Mouse (Mus musculus): ENCODE results near the gene Letm1. TPM values are rescaled to one million over a fixed set of nuclear protein-coding genes. Genes with fewer than 3 reads are reported as not detected.

Gene Letm1
- polyA plus RNA-seq, 1 experiment from 2014 or later: 68.7 TPM

DNA sequence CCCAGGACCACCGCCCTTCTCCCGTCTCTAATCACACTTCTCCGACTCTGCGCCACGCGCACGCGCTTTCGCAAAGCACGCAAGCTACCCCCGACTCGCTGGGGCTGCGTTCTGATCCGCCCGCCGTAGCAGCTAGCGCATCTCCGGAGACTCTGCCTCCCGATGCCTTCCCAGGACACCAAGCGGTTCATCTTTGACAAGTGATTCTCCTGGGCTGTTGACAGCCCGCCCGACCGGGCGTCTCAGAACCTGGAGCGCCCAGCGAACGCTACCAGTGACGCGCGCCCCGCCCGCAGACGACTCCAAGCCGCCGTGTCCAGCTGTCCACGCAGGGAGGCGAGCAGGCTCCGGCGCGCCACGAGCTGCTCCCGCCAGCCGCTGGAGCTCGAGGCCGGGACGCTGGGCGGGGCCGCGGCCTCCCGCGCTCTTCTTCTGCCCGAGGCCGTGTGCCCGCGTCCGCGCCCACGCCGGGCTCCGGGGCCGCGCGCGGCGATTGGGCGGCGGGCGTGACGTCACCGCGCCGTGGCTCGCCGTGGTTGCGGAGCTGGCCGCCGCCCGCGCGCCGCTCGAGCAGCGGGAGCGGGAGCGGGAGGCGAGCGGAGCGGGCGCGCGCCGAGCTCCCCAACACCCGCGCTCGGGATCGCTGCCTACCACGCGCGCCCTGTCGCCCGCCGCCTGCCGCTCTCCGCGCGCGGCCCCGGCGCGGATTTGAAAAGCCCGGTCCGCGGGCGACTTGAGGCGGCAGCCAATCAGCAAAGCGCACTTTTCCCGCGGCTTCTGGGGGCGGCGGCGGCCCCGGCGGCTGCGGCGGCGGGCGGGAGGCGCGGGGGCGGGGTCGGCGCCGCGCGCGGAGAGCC, 37.5 kb upstream of the Letm1 start, which contains the start of gene Nsd2:
Nsd2 (plus strand) TSS at position 850 of the 857 bp plus-strand sequence.
- H3K4me2 ChIP-seq (ENCODE audit: low read length): peak within 1 kb of the TSS; percentile 91
- H3K4me1 ChIP-seq (ENCODE audit: control insufficient read depth, insufficient read depth, low read depth, low read length): peaks cover 35% of the 10 kb centered on the region
- peak within 1 kb of the TSS; percentile 99 for H3K4me3 ChIP-seq (ENCODE audit: low read length)
- H3K27me3 ChIP-seq (replicated peaks; ENCODE audit: control insufficient read depth, insufficient read depth, low read length): no peaks in the 10 kb centered on the region
- no peaks in the 10 kb centered on the region for H3K36me3 ChIP-seq (ENCODE audit: control insufficient read depth, insufficient read depth, low read length)
- peak within 1 kb of the TSS; percentile 100 for H3K27ac ChIP-seq (ENCODE audit: low read depth, low read length)
- peak; percentile 89 for ATAC-seq
- H3K9me3 ChIP-seq (ENCODE audit: control insufficient read depth, low read length): no peaks in the 10 kb centered on the region
- WGBS: under 1% methylated on average over 61 of the region's 136 CpGs
- H3K9ac ChIP-seq (ENCODE audit: low read depth, low read length): peak within 1 kb of the TSS; percentile 100

DNA sequence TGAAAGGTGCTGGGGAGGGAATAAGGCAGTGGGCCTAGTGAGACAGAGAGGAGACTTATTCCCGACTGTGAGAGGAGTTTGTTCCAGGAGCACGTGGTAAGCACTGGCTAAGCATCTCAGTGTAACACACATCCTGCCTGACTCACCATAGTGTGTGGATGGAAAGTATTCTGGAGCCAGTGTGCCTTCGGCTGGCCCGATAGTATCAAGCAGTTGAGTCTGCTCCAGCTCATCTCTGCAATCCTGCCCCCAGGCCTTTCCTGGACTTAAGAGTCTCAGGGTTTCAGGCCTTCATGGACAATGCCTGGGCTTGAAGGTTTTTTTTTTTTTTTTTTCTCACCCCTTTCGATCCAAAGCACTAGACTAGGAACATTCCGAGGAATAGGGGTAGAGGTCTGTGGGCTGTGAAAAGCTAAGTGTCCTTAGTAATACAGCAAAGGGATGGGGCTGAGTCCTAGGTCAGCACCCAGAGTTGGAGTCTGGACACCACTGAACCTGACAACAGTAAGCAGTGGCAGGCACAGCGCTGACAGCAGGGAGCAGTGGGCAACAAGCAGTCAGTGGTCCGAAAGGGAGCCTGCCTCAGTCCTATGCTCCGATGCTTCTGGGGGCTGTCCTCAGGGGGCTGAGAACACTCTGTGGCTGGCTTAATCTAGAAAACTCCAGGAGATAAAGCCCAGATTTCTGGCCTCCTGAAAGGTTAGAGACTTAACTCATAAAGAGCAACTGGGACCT, 36.7 kb upstream of the Letm1 start:
- Histone ChIP-seq H3K4me3 (ENCODE audit: low read length) (peak overlapping the region; percentile 99), H3K9ac (ENCODE audit: low read depth, low read length) (peak overlapping the region; percentile 100), H3K9me3 (ENCODE audit: control insufficient read depth, low read length) (no peaks in the 10 kb centered on the region), H3K27me3 (replicated peaks; ENCODE audit: control insufficient read depth, insufficient read depth, low read length) (no peaks in the 10 kb centered on the region), H3K27ac (ENCODE audit: low read depth, low read length) (peak overlapping the region; percentile 100), H3K36me3 (ENCODE audit: control insufficient read depth, insufficient read depth, low read length) (no peaks in the 10 kb centered on the region), H3K4me1 (ENCODE audit: control insufficient read depth, insufficient read depth, low read depth, low read length) (peaks cover 28% of the 10 kb centered on the region), H3K4me2 (ENCODE audit: low read length) (peak overlapping the region; percentile 91)
- WGBS: 9% methylated on average over 9 of the region's 9 CpGs
- ATAC-seq: peak; percentile 47

DNA sequence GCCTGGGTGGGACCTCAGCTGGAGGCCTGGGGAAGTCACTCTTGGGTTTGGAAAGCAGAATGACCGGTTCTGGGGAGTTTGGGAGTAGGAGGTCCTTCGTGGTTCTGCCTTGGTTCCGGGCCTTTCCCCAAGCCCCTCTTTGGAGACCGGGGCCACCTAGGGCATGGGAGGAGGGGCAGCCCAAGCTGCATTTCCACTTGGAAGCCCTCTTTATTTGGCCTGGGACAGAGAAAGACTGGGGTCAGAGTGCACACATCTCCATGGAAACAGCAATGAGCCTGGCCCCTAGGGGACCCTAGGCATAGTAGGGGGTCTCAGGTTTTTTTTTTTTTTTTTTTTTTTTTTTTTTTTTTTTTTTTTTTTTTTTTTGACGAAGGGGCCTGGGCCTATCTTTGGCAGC, 35.5 kb upstream of the Letm1 start:
- H3K36me3 ChIP-seq (ENCODE audit: control insufficient read depth, insufficient read depth, low read length): no peaks in the 10 kb centered on the region
- no peak overlapping the region for H3K27ac ChIP-seq (ENCODE audit: low read depth, low read length)
- no peaks in the 10 kb centered on the region for H3K9me3 ChIP-seq (ENCODE audit: control insufficient read depth, low read length)
- H3K27me3 ChIP-seq (replicated peaks; ENCODE audit: control insufficient read depth, insufficient read depth, low read length): no peaks in the 10 kb centered on the region
- ATAC-seq: no peak
- WGBS: 21% methylated on average over 5 of the region's 5 CpGs
- H3K9ac ChIP-seq (ENCODE audit: low read depth, low read length): no peak overlapping the region
- H3K4me1 ChIP-seq (ENCODE audit: control insufficient read depth, insufficient read depth, low read depth, low read length): peaks cover 21% of the 10 kb centered on the region
- no peak overlapping the region for H3K4me2 ChIP-seq (ENCODE audit: low read length)
- no peak overlapping the region for H3K4me3 ChIP-seq (ENCODE audit: low read length)

DNA sequence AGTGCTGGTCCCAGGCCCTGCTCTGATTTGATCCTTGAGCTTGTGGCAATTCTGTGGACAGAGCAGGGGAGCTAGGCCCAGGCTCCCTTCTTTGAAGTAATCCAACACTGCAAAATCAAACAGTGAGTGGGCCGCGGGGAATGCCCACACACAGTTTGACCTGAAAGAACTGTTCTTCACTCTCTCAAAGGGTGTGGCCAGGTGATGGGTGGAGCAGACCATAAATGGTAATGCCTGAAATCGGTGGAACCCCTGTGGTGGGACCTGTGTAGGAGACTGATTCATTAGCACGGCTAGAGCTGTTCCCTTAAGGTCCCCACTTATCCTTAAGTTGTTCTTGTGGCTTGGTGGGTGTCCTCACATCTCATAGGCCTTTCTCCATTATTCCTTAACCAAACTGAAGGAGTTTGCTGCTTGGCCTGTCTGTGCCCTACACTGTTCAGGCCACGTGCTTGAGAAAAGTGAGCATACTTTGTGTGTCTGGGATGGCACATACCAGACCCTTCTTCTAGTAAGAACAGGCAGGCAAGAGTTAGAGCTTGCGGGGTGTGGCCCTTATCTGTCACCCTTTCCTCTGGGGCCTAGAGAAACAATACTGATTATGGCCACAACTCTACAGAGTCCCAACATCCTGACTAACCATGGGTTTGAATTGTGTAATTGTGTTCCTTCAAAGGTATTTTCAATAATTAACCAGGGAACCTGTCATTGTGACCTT, 33.5 kb upstream of the Letm1 start:
- Histone ChIP-seq H3K4me2 (ENCODE audit: low read length) (no peak overlapping the region), H3K27me3 (replicated peaks; ENCODE audit: control insufficient read depth, insufficient read depth, low read length) (no peaks in the 10 kb centered on the region), H3K4me3 (ENCODE audit: low read length) (no peak overlapping the region), H3K36me3 (ENCODE audit: control insufficient read depth, insufficient read depth, low read length) (no peaks in the 10 kb centered on the region), H3K9me3 (ENCODE audit: control insufficient read depth, low read length) (no peaks in the 10 kb centered on the region), H3K9ac (ENCODE audit: low read depth, low read length) (no peak overlapping the region), H3K27ac (ENCODE audit: low read depth, low read length) (no peak overlapping the region), H3K4me1 (ENCODE audit: control insufficient read depth, insufficient read depth, low read depth, low read length) (peaks cover 9% of the 10 kb centered on the region)
- 83% methylated on average over 6 of the region's 6 CpGs for WGBS
- no peak for ATAC-seq

DNA sequence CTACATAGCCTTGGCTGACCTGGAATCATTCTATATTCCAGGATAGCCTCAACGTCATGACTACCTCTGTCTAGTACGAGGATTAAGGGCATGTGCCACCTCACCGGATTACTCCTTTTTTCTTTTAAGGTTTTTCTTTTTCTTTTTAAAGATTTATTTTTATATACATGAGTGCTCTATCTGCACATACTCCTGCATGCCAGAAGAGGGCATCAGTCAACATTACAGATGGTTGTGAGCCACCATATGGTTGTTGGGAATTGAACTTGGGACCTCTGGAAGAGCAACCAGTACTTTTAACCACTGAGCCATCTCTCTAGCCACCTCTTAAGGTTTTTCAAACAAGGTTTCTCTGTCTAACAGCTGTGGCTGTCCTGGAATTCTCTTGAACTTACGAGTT, 28.9 kb upstream of the Letm1 start:
- H3K36me3 ChIP-seq (ENCODE audit: control insufficient read depth, insufficient read depth, low read length): no peaks in the 10 kb centered on the region
- no peak overlapping the region for H3K9ac ChIP-seq (ENCODE audit: low read depth, low read length)
- WGBS: 84% methylated on average over 4 of the region's 4 CpGs
- H3K4me3 ChIP-seq (ENCODE audit: low read length): no peak overlapping the region
- ATAC-seq: no peak
- H3K9me3 ChIP-seq (ENCODE audit: control insufficient read depth, low read length): no peaks in the 10 kb centered on the region
- no peak overlapping the region for H3K27ac ChIP-seq (ENCODE audit: low read depth, low read length)
- H3K4me1 ChIP-seq (ENCODE audit: control insufficient read depth, insufficient read depth, low read depth, low read length): no peaks in the 10 kb centered on the region
- H3K27me3 ChIP-seq (replicated peaks; ENCODE audit: control insufficient read depth, insufficient read depth, low read length): no peaks in the 10 kb centered on the region
- no peak overlapping the region for H3K4me2 ChIP-seq (ENCODE audit: low read length)

DNA sequence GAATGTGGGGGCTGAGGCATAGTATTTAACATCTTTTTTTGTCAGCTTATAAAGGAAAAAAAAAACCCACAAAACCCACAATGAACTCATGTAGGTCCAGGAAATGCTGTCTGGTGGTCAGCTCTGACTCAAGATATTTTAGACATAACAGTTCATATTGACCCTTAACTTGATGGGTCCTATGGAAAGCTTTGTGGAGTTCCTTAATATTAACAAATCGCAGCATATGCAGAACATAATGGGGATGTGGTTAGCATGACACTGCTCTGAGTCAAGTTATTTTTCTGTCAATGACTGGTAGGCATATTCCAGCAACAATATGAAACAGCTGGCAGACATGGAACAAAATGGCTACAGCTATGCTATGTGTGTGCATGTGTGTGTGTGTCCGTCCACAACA, 20.7 kb upstream of the Letm1 start:
- Histone ChIP-seq H3K4me1 (ENCODE audit: control insufficient read depth, insufficient read depth, low read depth, low read length) (no peaks in the 10 kb centered on the region), H3K4me2 (ENCODE audit: low read length) (no peak overlapping the region), H3K4me3 (ENCODE audit: low read length) (no peak overlapping the region), H3K27ac (ENCODE audit: low read depth, low read length) (no peak overlapping the region), H3K36me3 (ENCODE audit: control insufficient read depth, insufficient read depth, low read length) (no peaks in the 10 kb centered on the region), H3K9ac (ENCODE audit: low read depth, low read length) (no peak overlapping the region), H3K27me3 (replicated peaks; ENCODE audit: control insufficient read depth, insufficient read depth, low read length) (no peaks in the 10 kb centered on the region), H3K9me3 (ENCODE audit: control insufficient read depth, low read length) (peaks cover 13% of the 10 kb centered on the region)
- no peak for ATAC-seq
- 87% methylated on average over 2 of the region's 2 CpGs for WGBS

DNA sequence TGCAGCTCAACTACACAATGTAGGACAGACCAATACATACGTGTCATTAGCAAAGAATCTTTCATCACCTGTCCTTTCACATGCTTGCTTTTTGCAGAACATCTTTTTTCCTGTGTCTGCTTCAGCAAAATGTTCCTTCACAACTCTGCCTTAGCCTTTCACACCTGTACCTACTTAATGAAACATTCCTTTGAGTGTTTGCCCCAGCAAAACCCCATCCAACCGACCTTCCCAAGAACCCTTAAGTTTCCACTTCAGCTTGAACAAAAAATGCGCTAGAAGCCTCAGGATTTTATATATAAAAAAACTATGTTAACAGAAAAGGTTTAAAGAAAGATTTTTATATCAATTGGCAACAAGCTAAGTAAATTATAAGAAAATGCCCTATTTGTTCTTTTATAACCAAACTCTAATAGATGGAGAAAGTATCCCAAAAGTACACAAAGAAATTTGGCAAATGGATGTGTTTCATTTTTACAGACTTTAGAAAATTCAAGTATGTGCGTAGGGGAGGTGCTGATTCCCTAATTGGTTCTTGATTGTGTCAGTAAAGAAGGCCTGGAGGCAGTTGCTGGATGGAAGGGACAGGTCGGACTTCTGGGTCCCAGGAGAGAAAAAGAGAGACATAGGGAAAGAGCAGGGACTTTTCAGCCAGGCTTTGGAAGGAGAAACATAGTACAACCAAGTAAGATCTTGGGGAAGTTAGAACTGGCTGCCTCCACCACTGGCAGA, 9.5 kb upstream of the Letm1 start:
- Histone ChIP-seq H3K27me3 (replicated peaks; ENCODE audit: control insufficient read depth, insufficient read depth, low read length) (no peaks in the 10 kb centered on the region), H3K9ac (ENCODE audit: low read depth, low read length) (no peak overlapping the region), H3K9me3 (ENCODE audit: control insufficient read depth, low read length) (no peaks in the 10 kb centered on the region), H3K4me3 (ENCODE audit: low read length) (no peak overlapping the region), H3K36me3 (ENCODE audit: control insufficient read depth, insufficient read depth, low read length) (no peaks in the 10 kb centered on the region), H3K4me2 (ENCODE audit: low read length) (no peak overlapping the region), H3K27ac (ENCODE audit: low read depth, low read length) (no peak overlapping the region), H3K4me1 (ENCODE audit: control insufficient read depth, insufficient read depth, low read depth, low read length) (no peaks in the 10 kb centered on the region)
- no peak for ATAC-seq
- 76% methylated on average over 5 of the region's 5 CpGs for WGBS

DNA sequence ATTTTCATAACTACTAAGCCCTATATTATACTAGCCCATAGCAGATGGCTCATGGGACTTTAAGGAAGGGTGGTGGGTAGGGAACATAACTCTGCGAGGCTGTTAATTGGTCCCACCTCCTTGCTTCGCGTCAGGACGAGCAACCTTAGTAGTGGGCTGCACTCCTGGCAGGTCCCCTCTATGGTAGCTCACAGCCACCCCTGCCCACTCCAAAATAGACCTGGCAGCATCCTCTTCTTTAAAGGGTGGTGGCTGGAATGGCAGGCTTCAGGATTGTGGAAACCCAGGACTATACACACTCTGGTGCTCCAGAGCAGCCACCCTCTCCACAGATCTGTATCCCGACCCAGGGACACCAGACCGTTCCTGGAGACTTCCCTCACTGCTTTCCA, 378 bp upstream of the Letm1 start:
- no peaks in the 10 kb centered on the region for H3K9me3 ChIP-seq (ENCODE audit: control insufficient read depth, low read length)
- peak overlapping the region; percentile 85 for H3K27ac ChIP-seq (ENCODE audit: low read depth, low read length)
- H3K4me3 ChIP-seq (ENCODE audit: low read length): peak overlapping the region; percentile 95
- no peaks in the 10 kb centered on the region for H3K36me3 ChIP-seq (ENCODE audit: control insufficient read depth, insufficient read depth, low read length)
- 16% methylated on average over 6 of the region's 6 CpGs for WGBS
- H3K9ac ChIP-seq (ENCODE audit: low read depth, low read length): peak overlapping the region; percentile 95
- peak overlapping the region; percentile 95 for H3K4me2 ChIP-seq (ENCODE audit: low read length)
- H3K27me3 ChIP-seq (replicated peaks; ENCODE audit: control insufficient read depth, insufficient read depth, low read length): no peaks in the 10 kb centered on the region
- H3K4me1 ChIP-seq (ENCODE audit: control insufficient read depth, insufficient read depth, low read depth, low read length): peaks cover 20% of the 10 kb centered on the region
- peak; percentile 83 for ATAC-seq

All from hindbrain, embryonic 16.5 days (tissue).